Mouse (Mus musculus) MEL (cell line): ENCODE data around the gene Cnot2. TPM values are rescaled to one million over a fixed set of nuclear protein-coding genes. Genes with fewer than 3 reads are reported as not detected.

Experiments used
- DNase-seq: peaks from one replicate; pipeline ENCODE4 v3.0.0; 2011; ENCODE audit warnings: low read depth, low spot score
- H3K27ac ChIP-seq: 2 replicates; pipeline ENCODE4 v1.5.1; 2012; ENCODE audit warnings: low read depth, mild to moderate bottlenecking, control low read depth, low read length, moderate library complexity; ENCODE audit not compliant: control insufficient read depth
- H3K27me3 ChIP-seq, 2 experiments: fragments of 150-350 bp in 1 of 2; sonication (generic) in 1 of 2; 2 replicates each; pipeline ENCODE4 v1.6.1; 2012; ENCODE audit warnings: low read length in 2 of 2, mild to moderate bottlenecking in 2 of 2, improper control_type of control experiment in 1 of 2, moderate library complexity in 1 of 2; ENCODE audit not compliant: insufficient read depth in 2 of 2, control insufficient read depth in 1 of 2
- H3K36me3 ChIP-seq, 2 experiments: 2 replicates each; pipeline ENCODE4 v1.6.1; 2012 to 2014; ENCODE audit warnings: low read length in 2 of 2, improper control_type of control experiment in 1 of 2, inconsistent platforms in 1 of 2, mild to moderate bottlenecking in 1 of 2; ENCODE audit not compliant: insufficient read depth in 2 of 2, control insufficient read depth in 1 of 2
- H3K4me1 ChIP-seq, 2 experiments: fragments of 150-350 bp in 1 of 2; sonication (generic) in 1 of 2; 2 replicates each; pipeline ENCODE4 v1.6.1; 2012; ENCODE audit warnings: low read length in 2 of 2, improper control_type of control experiment in 1 of 2, mild to moderate bottlenecking in 1 of 2; ENCODE audit not compliant: insufficient read depth in 2 of 2, control insufficient read depth in 1 of 2
- H3K4me3 ChIP-seq, 2 experiments: fragments of 150-350 bp in 1 of 2; sonication (generic) in 1 of 2; 2 replicates each; pipeline ENCODE4 v1.5.1; 2012; ENCODE audit warnings: low read depth in 2 of 2, low read length in 2 of 2, mild to moderate bottlenecking in 2 of 2, moderate library complexity in 2 of 2, control low read depth in 1 of 2, improper control_type of control experiment in 1 of 2; ENCODE audit not compliant: control insufficient read depth in 1 of 2, insufficient read depth in 1 of 2
- H3K79me2 ChIP-seq: 2 replicates; pipeline ENCODE4 v1.6.1; 2012; ENCODE audit warnings: mild to moderate bottlenecking, low read length, moderate library complexity; ENCODE audit not compliant: control insufficient read depth, poor library complexity, insufficient read depth
- H3K9ac ChIP-seq: 2 replicates; pipeline ENCODE4 v1.6.1; 2012; ENCODE audit warnings: low read depth, mild to moderate bottlenecking, control low read depth, low read length, moderate library complexity; ENCODE audit not compliant: control insufficient read depth, poor library complexity, severe bottlenecking
- H3K9me3 ChIP-seq: fragments of 150-350 bp; sonication (generic); replicated peaks from 2 replicates; pipeline ENCODE4 v1.6.1; 2012; ENCODE audit warnings: mild to moderate bottlenecking, low read length, improper control_type of control experiment, moderate library complexity; ENCODE audit not compliant: insufficient read depth
- BHLHE40 ChIP-seq: IDR thresholded peaks from 2 replicates; pipeline ENCODE4 v1.6.1; 2012; ENCODE audit warnings: low read depth, mild to moderate bottlenecking, inconsistent platforms, low read length, improper control_type of control experiment, borderline replicate concordance
- CHD1 ChIP-seq: IDR thresholded peaks from 2 replicates; pipeline ENCODE4 v1.6.1; 2012; ENCODE audit warnings: low read depth, mild to moderate bottlenecking, inconsistent platforms, low read length, improper control_type of control experiment
- CTCF ChIP-seq, 3 experiments: IDR thresholded peaks in 2 of 3; conservative IDR thresholded peaks in 1 of 3; 2 replicates each; pipeline ENCODE4 v1.5.1; 2011 to 2012; ENCODE audit warnings: low read length in 3 of 3, low read depth in 2 of 3, mild to moderate bottlenecking in 2 of 3, improper control_type of control experiment in 1 of 3, inconsistent platforms in 1 of 3, mixed read lengths in 1 of 3, moderate library complexity in 1 of 3; ENCODE audit not compliant: control insufficient read depth in 1 of 3, insufficient read depth in 1 of 3, poor library complexity in 1 of 3, severe bottlenecking in 1 of 3
- E2F4 ChIP-seq: IDR thresholded peaks from 2 replicates; pipeline ENCODE4 v1.6.1; 2011; ENCODE audit warnings: low read depth, low read length, improper control_type of control experiment, borderline replicate concordance
- ELF1 ChIP-seq: IDR thresholded peaks from 2 replicates; pipeline ENCODE4 v1.6.1; 2014; ENCODE audit warnings: low read depth, mild to moderate bottlenecking, inconsistent platforms, low read length, improper control_type of control experiment, moderate library complexity
- EP300 ChIP-seq, 2 experiments: IDR thresholded peaks; 2 replicates each; pipeline ENCODE4 v1.6.1; 2011; ENCODE audit warnings: improper control_type of control experiment in 2 of 2, low read length in 2 of 2, low read depth in 1 of 2, mild to moderate bottlenecking in 1 of 2
- ETS1 ChIP-seq: IDR thresholded peaks from 2 replicates; pipeline ENCODE4 v1.6.1; 2012; ENCODE audit warnings: low read depth, mild to moderate bottlenecking, inconsistent platforms, low read length, improper control_type of control experiment, moderate library complexity
- GABPA ChIP-seq: IDR thresholded peaks from 2 replicates; pipeline ENCODE4 v1.6.1; 2012; ENCODE audit warnings: low read depth, mild to moderate bottlenecking, inconsistent platforms, low read length, improper control_type of control experiment, moderate library complexity
- HCFC1 ChIP-seq: IDR thresholded peaks from 2 replicates; pipeline ENCODE4 v1.6.1; 2012; ENCODE audit warnings: low read depth, mild to moderate bottlenecking, inconsistent platforms, low read length, improper control_type of control experiment, moderate library complexity
- MAFK ChIP-seq: IDR thresholded peaks from 2 replicates; pipeline ENCODE4 v1.6.1; 2011; ENCODE audit warnings: low read depth, mild to moderate bottlenecking, low read length, improper control_type of control experiment, borderline replicate concordance
- MAX ChIP-seq: IDR thresholded peaks from 2 replicates; pipeline ENCODE4 v1.6.1; 2011; ENCODE audit warnings: low read length, improper control_type of control experiment
- MEF2A ChIP-seq: IDR thresholded peaks from 2 replicates; pipeline ENCODE4 v1.6.1; 2014; ENCODE audit warnings: low read depth, mild to moderate bottlenecking, inconsistent platforms, low read length, improper control_type of control experiment; ENCODE audit not compliant: poor library complexity, insufficient replicate concordance, severe bottlenecking; ENCODE audit errors: extremely low read depth
- MXI1 ChIP-seq: IDR thresholded peaks from 2 replicates; pipeline ENCODE4 v1.6.1; 2011; ENCODE audit warnings: mild to moderate bottlenecking, low read depth, low read length, improper control_type of control experiment
- MYB ChIP-seq: IDR thresholded peaks from 2 replicates; pipeline ENCODE4 v1.6.1; 2011; ENCODE audit warnings: mild to moderate bottlenecking, low read depth, low read length, improper control_type of control experiment
- MYC ChIP-seq: IDR thresholded peaks from 2 replicates; pipeline ENCODE4 v1.6.1; 2011; ENCODE audit warnings: low read depth, mild to moderate bottlenecking, low read length, improper control_type of control experiment, moderate library complexity
- NELFE ChIP-seq: IDR thresholded peaks from 2 replicates; pipeline ENCODE4 v1.6.1; 2011; ENCODE audit warnings: low read depth, low read length, improper control_type of control experiment
- NRF1 ChIP-seq: IDR thresholded peaks from 2 replicates; pipeline ENCODE4 v1.6.1; 2014; ENCODE audit warnings: low read depth, mild to moderate bottlenecking, inconsistent platforms, low read length, improper control_type of control experiment, moderate library complexity; ENCODE audit not compliant: poor library complexity, insufficient read depth, severe bottlenecking
- POLR2A ChIP-seq, 2 experiments: IDR thresholded peaks; 2 replicates each; pipeline ENCODE4 v1.6.1; 2011 to 2012; ENCODE audit warnings: low read length in 2 of 2, mild to moderate bottlenecking in 2 of 2, control low read depth in 1 of 2, improper control_type of control experiment in 1 of 2, low read depth in 1 of 2, moderate library complexity in 1 of 2; ENCODE audit not compliant: control insufficient read depth in 1 of 2, insufficient read depth in 1 of 2, poor library complexity in 1 of 2
- POLR2AphosphoS2 ChIP-seq: IDR thresholded peaks from 2 replicates; pipeline ENCODE4 v1.6.1; 2011; ENCODE audit warnings: low read length, improper control_type of control experiment
- POLR2AphosphoS5 ChIP-seq: IDR thresholded peaks from 2 replicates; pipeline ENCODE4 v1.6.1; 2012; ENCODE audit warnings: low read depth, borderline replicate concordance, mild to moderate bottlenecking, inconsistent platforms, low read length, moderate library complexity, mixed read lengths
- SIN3A ChIP-seq: IDR thresholded peaks from 2 replicates; pipeline ENCODE4 v1.6.1; 2012; ENCODE audit warnings: low read length, improper control_type of control experiment, inconsistent platforms
- TBP ChIP-seq: IDR thresholded peaks from 2 replicates; pipeline ENCODE4 v1.8.0; 2011; ENCODE audit warnings: low read depth, low read length, improper control_type of control experiment
- TCF12 ChIP-seq: IDR thresholded peaks from 2 replicates; pipeline ENCODE4 v1.6.1; 2014; ENCODE audit warnings: low read depth, mild to moderate bottlenecking, inconsistent platforms, low read length, improper control_type of control experiment, moderate library complexity
- UBTF ChIP-seq: IDR thresholded peaks from 2 replicates; pipeline ENCODE4 v1.6.1; 2012; ENCODE audit warnings: low read depth, mild to moderate bottlenecking, inconsistent platforms, low read length, improper control_type of control experiment, moderate library complexity, borderline replicate concordance; ENCODE audit not compliant: insufficient read depth
- USF1 ChIP-seq: IDR thresholded peaks from 2 replicates; pipeline ENCODE4 v1.6.1; 2014; ENCODE audit warnings: low read depth, mild to moderate bottlenecking, inconsistent platforms, low read length, improper control_type of control experiment, moderate library complexity
- USF2 ChIP-seq, 2 experiments: IDR thresholded peaks; 2 replicates each; pipeline ENCODE4 v1.6.1; 2011 to 2012; ENCODE audit warnings: improper control_type of control experiment in 2 of 2, low read length in 2 of 2, borderline replicate concordance in 1 of 2, inconsistent platforms in 1 of 2, low read depth in 1 of 2, mild to moderate bottlenecking in 1 of 2; ENCODE audit not compliant: insufficient read depth in 1 of 2
- ZC3H11A ChIP-seq: IDR thresholded peaks from 2 replicates; pipeline ENCODE4 v1.6.1; 2012; ENCODE audit warnings: low read depth, mild to moderate bottlenecking, inconsistent platforms, low read length, improper control_type of control experiment
- ZKSCAN1 ChIP-seq: IDR thresholded peaks from 2 replicates; pipeline ENCODE4 v1.6.1; 2012; ENCODE audit warnings: low read depth, mild to moderate bottlenecking, inconsistent platforms, low read length, improper control_type of control experiment, moderate library complexity
- ZMIZ1 ChIP-seq: IDR thresholded peaks from 2 replicates; pipeline ENCODE4 v1.6.1; 2012; ENCODE audit warnings: low read depth, mild to moderate bottlenecking, inconsistent platforms, low read length, improper control_type of control experiment, moderate library complexity
- ZNF384 ChIP-seq: IDR thresholded peaks from 2 replicates; pipeline ENCODE4 v1.6.1; 2012; ENCODE audit warnings: low read depth, mild to moderate bottlenecking, inconsistent platforms, low read length, improper control_type of control experiment
- polyA plus RNA-seq, 2 experiments: library from polyadenylated mRNA; stranded (reverse) in 1 of 2; unstranded in 1 of 2; fragments of >175 nt in 1 of 2; fragments of >200 nt in 1 of 2; gene quantifications; 2 replicates each; pipeline versions ENCODE4 v1.2.1 to v1.2.4; 2012; ENCODE audit warnings: low replicate concordance in 2 of 2, low read depth in 1 of 2; ENCODE audit not compliant: insufficient read length in 2 of 2, insufficient read depth in 1 of 2, missing spikeins in 1 of 2
- total RNA-seq: library from RNA; depleted of rRNA; stranded (reverse); fragments of 300-350 nt; gene quantifications from 2 replicates; pipeline ENCODE4 v1.2.3, GENCODE M21; 2012

The Cnot2 gene
- total and polyA plus RNA-seq, 3 experiments, result 84.3 to 554 (median 88.8) TPM

- H3K9ac ChIP-seq, result no peak overlapping the region
- no peaks in the 10 kb centered on the region for H3K4me1 ChIP-seq
- TF ChIP-seq MYB, result no peak
- TF ChIP-seq ETS1, result no peak
- TF ChIP-seq BHLHE40, result no peak
- TF ChIP-seq CHD1, result no peak
- no peak for TF ChIP-seq ZMIZ1
- TF ChIP-seq MYC, result no peak
- no peak for TF ChIP-seq NRF1
- no peak for TF ChIP-seq EP300 (IDR thresholded peaks at IDR 0.05; ENCODE audit: low read depth in 1 of 2, low read length in 2 of 2)
- no peak for TF ChIP-seq POLR2A (IDR thresholded peaks at IDR 0.05; ENCODE audit: control insufficient read depth in 1 of 2, insufficient read depth in 1 of 2, low read depth in 1 of 2, low read length in 2 of 2, poor library complexity in 1 of 2)
- no peak for TF ChIP-seq E2F4
- no peak for TF ChIP-seq ZC3H11A
- no peak for TF ChIP-seq MEF2A
- TF ChIP-seq ELF1, result no peak
- TF ChIP-seq GABPA, result no peak
- TF ChIP-seq HCFC1, result no peak
- TF ChIP-seq ZNF384, result no peak
- TF ChIP-seq MAX, result no peak
- TF ChIP-seq UBTF, result no peak
- TF ChIP-seq USF2 (IDR thresholded peaks at IDR 0.05; ENCODE audit: borderline replicate concordance in 1 of 2, insufficient read depth in 1 of 2, low read depth in 1 of 2, low read length in 2 of 2), result no peak
- no peak overlapping the region for H3K27ac ChIP-seq
- DNase-seq, result no peak
- H3K79me2 ChIP-seq, result peaks cover 33% of the 10 kb centered on the region
- no peaks in the 10 kb centered on the region for H3K27me3 ChIP-seq
- no peaks in the 10 kb centered on the region for H3K9me3 ChIP-seq
- no peak overlapping the region for H3K4me3 ChIP-seq
- H3K36me3 ChIP-seq, result peaks cover 3 to 10% of the 10 kb centered on the region in 2 experiments; a peak in 3 of 4 replicates
Measured at GRCm38 (mm10) chr10:116537495-116537894, 43.8 kb downstream of the Cnot2 start.

DNA sequence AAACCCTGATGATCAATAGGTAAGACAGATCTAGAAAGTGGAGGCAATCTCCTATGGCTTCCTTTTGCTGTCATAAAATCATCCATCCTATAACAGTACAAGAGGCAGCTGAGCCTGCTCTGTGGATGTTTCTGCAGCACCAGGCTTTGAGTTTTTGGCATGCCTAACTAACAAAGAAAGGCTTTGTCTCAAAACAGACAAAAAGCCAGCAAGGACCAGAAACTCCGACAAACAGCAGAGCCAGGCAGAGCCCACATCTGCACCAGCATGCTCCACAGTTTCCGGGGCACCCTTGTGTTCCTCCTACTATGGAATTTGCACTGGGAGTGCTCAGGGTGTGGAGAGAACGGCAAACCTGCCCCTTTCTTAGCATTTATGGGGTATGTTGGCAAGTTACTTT lies 47.0 kb downstream of the Cnot2 start:
- Histone ChIP-seq H3K79me2 (peaks cover 20% of the 10 kb centered on the region), H3K4me3 (no peak overlapping the region), H3K27ac (no peak overlapping the region), H3K36me3 (peaks cover 6 to 7% of the 10 kb centered on the region in 2 experiments; a peak in 3 of 4 replicates), H3K9ac (no peak overlapping the region), H3K9me3 (no peaks in the 10 kb centered on the region), H3K4me1 (no peaks in the 10 kb centered on the region), H3K27me3 (no peaks in the 10 kb centered on the region)
- TF ChIP-seq ZKSCAN1 (no peak), USF1 (no peak), TBP (no peak), POLR2AphosphoS5 (no peak), CTCF (IDR thresholded peaks at IDR 0.05 in 2 of 3, conservative IDR thresholded peaks at IDR 0.05 in 1 of 3; ENCODE audit: control insufficient read depth in 1 of 3, insufficient read depth in 1 of 3, low read depth in 2 of 3, low read length in 3 of 3, poor library complexity in 1 of 3, severe bottlenecking in 1 of 3) (no peak), BHLHE40 (no peak), ZMIZ1 (no peak), TCF12 (no peak), MYC (no peak), MXI1 (no peak), POLR2AphosphoS2 (no peak), NELFE (no peak), SIN3A (no peak), E2F4 (no peak), ZNF384 (no peak), POLR2A (IDR thresholded peaks at IDR 0.05; ENCODE audit: control insufficient read depth in 1 of 2, insufficient read depth in 1 of 2, low read depth in 1 of 2, low read length in 2 of 2, poor library complexity in 1 of 2) (no peak), MAFK (no peak), ZC3H11A (no peak), MYB (no peak)
- no peak for DNase-seq
